Mouse (Mus musculus): ENCODE data around the gene Saxo1. TPM values are rescaled to one million over a fixed set of nuclear protein-coding genes. Genes with fewer than 3 reads are reported as not detected.

Saxo1 gene
- polyA plus RNA-seq, 1 experiment from 2014 or later = not detected

DNA sequence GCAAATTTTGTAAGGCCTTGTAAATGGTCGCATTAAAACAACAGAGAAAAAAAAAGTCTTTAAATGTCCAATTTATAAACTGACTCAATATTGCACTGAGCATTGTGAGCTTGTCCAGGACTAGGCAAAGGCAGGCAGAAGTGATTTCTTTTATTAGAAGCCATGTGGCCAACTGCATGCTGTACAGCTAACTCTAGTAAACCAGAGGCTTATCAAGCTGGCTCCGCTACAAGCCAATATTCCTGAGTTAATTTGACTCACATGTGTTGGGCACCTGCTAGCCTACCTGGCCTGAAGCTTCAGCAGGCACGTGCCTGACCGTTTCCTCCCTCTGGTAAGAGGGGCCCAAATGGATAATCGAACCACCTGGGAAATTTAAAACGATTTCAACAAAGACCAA, 162.5 kb downstream of the Saxo1 start:
- Histone ChIP-seq H3K9me3 (replicated peaks) (no peaks in the 10 kb centered on the region), H3K27ac (ENCODE audit: poor library complexity, severe bottlenecking) (no peak overlapping the region), H3K4me3 (no peak overlapping the region), H3K27me3 (replicated peaks) (no peaks in the 10 kb centered on the region), H3K4me1 (replicated peaks) (peaks cover 26% of the 10 kb centered on the region), H3K36me3 (no peaks in the 10 kb centered on the region), H3K9ac (no peak overlapping the region), H3K4me2 (no peak overlapping the region)
- no peak for ATAC-seq (ENCODE audit: insufficient number of reproducible peaks, low FRiP score)
- WGBS = 70% methylated on average over 6 of the region's 6 CpGs

Other genes starting within 250 kb of the Saxo1 start
- gene Rraga, start 17.3 kb upstream of the Saxo1 start, polyA plus RNA-seq (2016; fragmentation: Nextera tagmentation; extraction: Ambion mirVana) = 49.1 and 56.6 TPM in 2 replicates
- 13.0 and 16.1 TPM in 2 replicates for gene Haus6, start 53.7 kb upstream of the Saxo1 start, polyA plus RNA-seq (2016; fragmentation: Nextera tagmentation; extraction: Ambion mirVana)
- gene Plin2, start 111.7 kb upstream of the Saxo1 start, polyA plus RNA-seq (2016; fragmentation: Nextera tagmentation; extraction: Ambion mirVana) = 54.1 and 59.3 TPM in 2 replicates
- gene Dennd4c, start 190.2 kb upstream of the Saxo1 start, polyA plus RNA-seq (2016; fragmentation: Nextera tagmentation; extraction: Ambion mirVana) = 7.7 and 8.8 TPM in 2 replicates